Mouse (Mus musculus) hindbrain, embryonic 15.5 days (tissue): ENCODE data around the gene Arntl2. TPM values are rescaled to one million over a fixed set of nuclear protein-coding genes. Genes with fewer than 3 reads are reported as not detected.
"Not testable (repeated sequence)": the region's sequence is repeated elsewhere in the genome, so short reads cannot be mapped to it uniquely, and the experiment has no call there.

ENCODE experiments used
- ATAC-seq: fragments of 200-750 bp; cut with Nextera tagmentation; 2 replicates; pipeline ENCODE4 v1.8.0; 2017; ENCODE audit warnings: low read depth, moderate number of reproducible peaks, moderate TSS enrichment; ENCODE audit not compliant: low FRiP score
- H3K27ac ChIP-seq: fragments of 300-500 bp; sonication (generic); replicated peaks from 2 replicates; pipeline ENCODE4 v1.5.1; 2015; ENCODE audit warnings: mild to moderate bottlenecking, inconsistent platforms
- H3K27me3 ChIP-seq: fragments of 300-500 bp; sonication (generic); 2 replicates; pipeline ENCODE4 v1.6.1; 2015; ENCODE audit warnings: control low read depth, inconsistent platforms
- H3K36me3 ChIP-seq: fragments of 300-500 bp; sonication (generic); 2 replicates; pipeline ENCODE4 v1.6.1; 2015; ENCODE audit warnings: control low read depth, inconsistent platforms
- H3K4me1 ChIP-seq: fragments of 300-500 bp; sonication (generic); replicated peaks from 2 replicates; pipeline ENCODE4 v1.6.1; 2015; ENCODE audit warnings: control low read depth, inconsistent platforms
- H3K4me2 ChIP-seq: fragments of 300-500 bp; sonication (generic); 2 replicates; pipeline ENCODE4 v1.6.1; 2015; ENCODE audit warnings: moderate library complexity, mild to moderate bottlenecking, inconsistent platforms
- H3K4me3 ChIP-seq: fragments of 300-500 bp; sonication (generic); 2 replicates; pipeline ENCODE4 v1.5.1; 2015; ENCODE audit warnings: mild to moderate bottlenecking, inconsistent platforms
- H3K9ac ChIP-seq: fragments of 300-500 bp; sonication (generic); 2 replicates; pipeline ENCODE4 v1.6.1; 2015; ENCODE audit warnings: inconsistent platforms
- H3K9me3 ChIP-seq: fragments of 300-500 bp; sonication (generic); 2 replicates; pipeline ENCODE4 v1.6.1; 2016; ENCODE audit warnings: control low read depth, inconsistent platforms
- WGBS: fragments of 180-500 bp; shearing (Covaris S2); methylation state at CpG from one replicate; pipeline ENCODE4 v1.1.7; 2015; 5-methylcytosine and 5-hydroxymethylcytosine counted together
- polyA plus RNA-seq: library from polyadenylated mRNA; unstranded; fragments of >200 nt; fragmentation: Nextera tagmentation; extraction: Ambion mirVana; gene quantifications from 2 replicates; pipeline ENCODE4 v1.2.1, GENCODE M21; 2015

The Arntl2 gene
- polyA plus RNA-seq, 1 experiment from 2014 or later, result 4.4 TPM

GRCm38 (mm10) chr6:146760736-146761135 lies 35.1 kb upstream of the Arntl2 start:
- no peak overlapping the region for H3K4me2 ChIP-seq
- H3K4me1 ChIP-seq, result no peaks in the 10 kb centered on the region
- H3K4me3 ChIP-seq, result no peak overlapping the region
- H3K27ac ChIP-seq, result no peak overlapping the region
- H3K27me3 ChIP-seq, result no peaks in the 10 kb centered on the region
- WGBS, result 76% methylated on average over 4 of the region's 4 CpGs
- H3K36me3 ChIP-seq, result no peaks in the 10 kb centered on the region
- H3K9me3 ChIP-seq, result no peaks in the 10 kb centered on the region
- H3K9ac ChIP-seq, result no peak overlapping the region
- ATAC-seq, result no peak

- Histone ChIP-seq H3K4me3 (no peak overlapping the region), H3K9me3 (no peaks in the 10 kb centered on the region), H3K36me3 (peaks cover 3% of the 10 kb centered on the region; the same call in 1 of the 2 replicates), H3K9ac (no peak overlapping the region), H3K27me3 (no peaks in the 10 kb centered on the region), H3K27ac (no peak overlapping the region), H3K4me1 (no peaks in the 10 kb centered on the region), H3K4me2 (no peak overlapping the region)
- 67% methylated on average over 5 of the region's 5 CpGs for WGBS
- no peak for ATAC-seq
Measured at GRCm38 (mm10) chr6:146762264-146762898, 33.5 kb upstream of the Arntl2 start.

GRCm38 (mm10) chr6:146764593-146764992 lies 31.3 kb upstream of the Arntl2 start:
- no peak for ATAC-seq
- Histone ChIP-seq H3K27ac (no peak overlapping the region), H3K4me1 (no peaks in the 10 kb centered on the region), H3K27me3 (no peaks in the 10 kb centered on the region), H3K4me3 (no peak overlapping the region), H3K36me3 (peaks cover 20% of the 10 kb centered on the region), H3K9ac (no peak overlapping the region), H3K9me3 (no peaks in the 10 kb centered on the region), H3K4me2 (no peak overlapping the region)
- 67% methylated on average over 2 of the region's 2 CpGs for WGBS

- Histone ChIP-seq H3K36me3 (peaks cover 23% of the 10 kb centered on the region), H3K4me3 (no peak overlapping the region), H3K4me2 (no peak overlapping the region), H3K9ac (no peak overlapping the region), H3K27ac (no peak overlapping the region), H3K9me3 (no peaks in the 10 kb centered on the region), H3K27me3 (no peaks in the 10 kb centered on the region), H3K4me1 (no peaks in the 10 kb centered on the region)
- ATAC-seq, result no peak
- WGBS, result 87% methylated on average over 4 of the region's 4 CpGs
Measured at GRCm38 (mm10) chr6:146765270-146765669, 30.6 kb upstream of the Arntl2 start.

GRCm38 (mm10) chr6:146768813-146769404 lies 26.9 kb upstream of the Arntl2 start:
- no peak overlapping the region for H3K27ac ChIP-seq
- WGBS, result 93% methylated on average over 10 of the region's 10 CpGs
- H3K9ac ChIP-seq, result no peak overlapping the region
- no peak for ATAC-seq
- peaks cover 37% of the 10 kb centered on the region for H3K36me3 ChIP-seq
- H3K4me2 ChIP-seq, result no peak overlapping the region
- no peak overlapping the region for H3K4me3 ChIP-seq
- H3K4me1 ChIP-seq, result no peaks in the 10 kb centered on the region
- H3K9me3 ChIP-seq, result no peaks in the 10 kb centered on the region
- H3K27me3 ChIP-seq, result no peaks in the 10 kb centered on the region

- Histone ChIP-seq H3K36me3 (peaks cover 42% of the 10 kb centered on the region), H3K9me3 (no peaks in the 10 kb centered on the region), H3K27ac (no peak overlapping the region), H3K27me3 (no peaks in the 10 kb centered on the region), H3K4me2 (no peak overlapping the region), H3K9ac (no peak overlapping the region), H3K4me3 (no peak overlapping the region), H3K4me1 (no peaks in the 10 kb centered on the region)
- WGBS, result 73% methylated on average over 6 of the region's 6 CpGs
- no peak for ATAC-seq
Measured at GRCm38 (mm10) chr6:146770005-146770745, 25.7 kb upstream of the Arntl2 start.

GRCm38 (mm10) chr6:146770808-146771207 lies 25.0 kb upstream of the Arntl2 start:
- ATAC-seq, result no peak
- Histone ChIP-seq H3K4me3 (no peak overlapping the region), H3K36me3 (peaks cover 42% of the 10 kb centered on the region)

GRCm38 (mm10) chr6:146775864-146776263 lies 20.0 kb upstream of the Arntl2 start:
- not testable (repeated sequence) for H3K4me2 ChIP-seq, H3K4me3 ChIP-seq, H3K27ac ChIP-seq, ATAC-seq, H3K9ac ChIP-seq, H3K27me3 ChIP-seq, H3K4me1 ChIP-seq, H3K9me3 ChIP-seq
- H3K36me3 ChIP-seq, result peaks cover 19% of the 10 kb centered on the region
- 78% methylated on average over 8 of the region's 8 CpGs for WGBS

More at GRCm38 (mm10) chr6:146770808-146771207, 25.0 kb upstream of the Arntl2 start:
- no peaks in the 10 kb centered on the region for H3K9me3 ChIP-seq
- H3K4me1 ChIP-seq, result no peaks in the 10 kb centered on the region
- no peaks in the 10 kb centered on the region for H3K27me3 ChIP-seq
- H3K4me2 ChIP-seq, result no peak overlapping the region
- 91% methylated on average over 5 of the region's 5 CpGs for WGBS
- H3K9ac ChIP-seq, result no peak overlapping the region
- H3K27ac ChIP-seq, result no peak overlapping the region

- no peak overlapping the region for H3K27ac ChIP-seq
- ATAC-seq, result no peak
- H3K36me3 ChIP-seq, result peaks cover 17% of the 10 kb centered on the region
Measured at GRCm38 (mm10) chr6:146776610-146777389, 19.1 kb upstream of the Arntl2 start.

GRCm38 (mm10) chr6:146778055-146778454 lies 17.8 kb upstream of the Arntl2 start:
- Histone ChIP-seq H3K27me3 (no peaks in the 10 kb centered on the region), H3K27ac (no peak overlapping the region), H3K9me3 (no peaks in the 10 kb centered on the region), H3K4me1 (no peaks in the 10 kb centered on the region), H3K36me3 (peaks cover 8% of the 10 kb centered on the region), H3K9ac (no peak overlapping the region), H3K4me3 (no peak overlapping the region), H3K4me2 (no peak overlapping the region)
- 96% methylated on average over 3 of the region's 3 CpGs for WGBS
- ATAC-seq, result no peak

More at GRCm38 (mm10) chr6:146776610-146777389, 19.1 kb upstream of the Arntl2 start:
- 15% methylated on average over 2 of the region's 2 CpGs for WGBS
- no peaks in the 10 kb centered on the region for H3K27me3 ChIP-seq
- H3K9me3 ChIP-seq, result no peaks in the 10 kb centered on the region
- no peak overlapping the region for H3K4me2 ChIP-seq
- no peak overlapping the region for H3K4me3 ChIP-seq
- no peak overlapping the region for H3K9ac ChIP-seq
- no peaks in the 10 kb centered on the region for H3K4me1 ChIP-seq

- Histone ChIP-seq H3K36me3 (no peaks in the 10 kb centered on the region), H3K9ac (no peak overlapping the region), H3K27me3 (no peaks in the 10 kb centered on the region), H3K4me1 (no peaks in the 10 kb centered on the region), H3K4me2 (no peak overlapping the region), H3K4me3 (no peak overlapping the region), H3K27ac (no peak overlapping the region), H3K9me3 (peaks cover 5% of the 10 kb centered on the region; the same call in 1 of the 2 replicates)
- 83% methylated on average over 3 of the region's 3 CpGs for WGBS
- no peak for ATAC-seq
Measured at GRCm38 (mm10) chr6:146781566-146781965, 14.3 kb upstream of the Arntl2 start.

- Histone ChIP-seq H3K4me1 (peaks cover 7% of the 10 kb centered on the region), H3K4me3 (no peak overlapping the region), H3K4me2 (no peak overlapping the region), H3K36me3 (no peaks in the 10 kb centered on the region), H3K9me3 (no peaks in the 10 kb centered on the region), H3K27me3 (peaks cover 9% of the 10 kb centered on the region; the same call in 1 of the 2 replicates), H3K9ac (no peak overlapping the region), H3K27ac (no peak overlapping the region)
- 75% methylated on average over 3 of the region's 3 CpGs for WGBS
- no peak for ATAC-seq
Measured at GRCm38 (mm10) chr6:146793527-146793926, 2.3 kb upstream of the Arntl2 start.
